Mouse (Mus musculus) midbrain, embryonic 11.5 days (tissue): ENCODE data around the gene Polr2e. TPM values are rescaled to one million over a fixed set of nuclear protein-coding genes. Genes with fewer than 3 reads are reported as not detected.
A peak's percentile ranks its signal among the peaks of the same experiment; 100 is the strongest.

Source experiments
- ATAC-seq: fragments of 200-750 bp; cut with Nextera tagmentation; 2 replicates; pipeline ENCODE4 v1.8.0; 2017; ENCODE audit warnings: moderate TSS enrichment, moderate library complexity; ENCODE audit not compliant: low FRiP score
- DNase-seq: peaks from one replicate; pipeline ENCODE4 v3.0.0; 2015; ENCODE audit warnings: low spot score; ENCODE audit errors: missing footprints
- H3K27ac ChIP-seq: fragments of 300-500 bp; sonication (generic); 2 replicates; pipeline ENCODE4 v1.5.1; 2014; ENCODE audit warnings: low read depth, low read length
- H3K27me3 ChIP-seq: fragments of 300-500 bp; sonication (generic); 2 replicates; pipeline ENCODE4 v1.6.1; 2014; ENCODE audit warnings: mild to moderate bottlenecking, low read length, moderate library complexity, mixed read lengths; ENCODE audit not compliant: control insufficient read depth, insufficient read depth
- H3K36me3 ChIP-seq: fragments of 300-500 bp; sonication (generic); 2 replicates; pipeline ENCODE4 v1.6.1; 2014; ENCODE audit warnings: mild to moderate bottlenecking, low read length, moderate library complexity, mixed read lengths; ENCODE audit not compliant: control insufficient read depth, insufficient read depth
- H3K4me1 ChIP-seq: fragments of 300-500 bp; sonication (generic); 2 replicates; pipeline ENCODE4 v1.6.1; 2014; ENCODE audit warnings: low read length; ENCODE audit not compliant: control insufficient read depth, insufficient read depth
- H3K4me2 ChIP-seq: fragments of 300-500 bp; sonication (generic); 2 replicates; pipeline ENCODE4 v1.6.1; 2014; ENCODE audit warnings: mild to moderate bottlenecking, moderate library complexity
- H3K4me3 ChIP-seq: fragments of 300-500 bp; sonication (generic); 2 replicates; pipeline ENCODE4 v1.5.1; 2014; ENCODE audit warnings: low read depth, low read length
- H3K9ac ChIP-seq: fragments of 300-500 bp; sonication (generic); 2 replicates; pipeline ENCODE4 v1.6.1; 2014; ENCODE audit warnings: low read length
- H3K9me3 ChIP-seq: fragments of 300-500 bp; sonication (generic); 2 replicates; pipeline ENCODE4 v1.6.1; 2016; ENCODE audit warnings: low read length; ENCODE audit not compliant: control insufficient read depth
- WGBS: fragments of 180-500 bp; shearing (Covaris S2); extraction: QIAGEN DNeasy Blood & Tissue Kit; methylation state at CpG from one replicate; pipeline ENCODE4 v1.1.7; 2014; 5-methylcytosine and 5-hydroxymethylcytosine counted together
- polyA plus RNA-seq: library from polyadenylated mRNA; unstranded; fragments of >200 nt; fragmentation: Nextera tagmentation; extraction: Ambion mirVana; gene quantifications from 2 replicates; pipeline ENCODE4 v1.2.1, GENCODE M21; 2014

Polr2e gene
- polyA plus RNA-seq, 1 experiment from 2014 or later, result 225 TPM

GRCm38 (mm10) chr10:80053831-80054815, 14.5 kb upstream of the Polr2e start:
- ATAC-seq (peak; percentile 61), DNase-seq (peak; percentile 97)
- peak overlapping the region; percentile 78 for H3K4me2 ChIP-seq
- H3K27ac ChIP-seq, result peak overlapping the region; percentile 96
- no peaks in the 10 kb centered on the region for H3K27me3 ChIP-seq
- 0 out of 2 replicates have a peak, but pooled peaks cover 3% of the 10 kb centered on the region for H3K36me3 ChIP-seq
- peak overlapping the region; percentile 93 for H3K9ac ChIP-seq
- 3% methylated on average over 77 of the region's 77 CpGs for WGBS
- H3K4me1 ChIP-seq, result peaks cover 29% of the 10 kb centered on the region
- H3K4me3 ChIP-seq, result peak overlapping the region; percentile 84
- H3K9me3 ChIP-seq, result no peaks in the 10 kb centered on the region

- H3K36me3 ChIP-seq, result 0 out of 2 replicates have a peak, but pooled peaks cover 3% of the 10 kb centered on the region
- DNase-seq, result peak; percentile 99
- under 1% methylated on average over 47 of the region's 47 CpGs for WGBS
These were observed 13.7 kb upstream of the Polr2e start for GRCm38 (mm10) chr10:80053259-80053780.

DNA sequence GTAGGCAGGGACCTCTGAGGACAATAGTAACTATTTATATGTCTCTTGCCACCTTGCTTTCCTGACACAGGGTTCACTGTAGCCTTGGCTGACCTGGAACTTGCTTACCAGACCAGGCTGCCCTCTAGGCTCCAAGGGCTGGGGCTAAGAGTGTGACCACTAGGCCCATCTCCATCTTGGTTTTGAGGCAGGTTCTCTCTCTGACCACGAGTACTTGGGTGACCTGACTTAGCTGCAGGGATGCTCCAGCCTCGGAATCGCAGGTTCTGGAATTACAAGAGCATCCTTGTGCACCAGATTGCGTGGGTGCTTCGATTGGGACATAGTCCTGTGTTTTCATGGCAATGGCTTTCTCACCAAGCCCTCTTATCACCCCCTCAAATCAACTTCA, 12.8 kb upstream of the Polr2e start:
- Histone ChIP-seq H3K4me2 (no peak overlapping the region), H3K9ac (no peak overlapping the region), H3K36me3 (0 out of 2 replicates have a peak, but pooled peaks cover 3% of the 10 kb centered on the region), H3K9me3 (no peaks in the 10 kb centered on the region), H3K27me3 (no peaks in the 10 kb centered on the region), H3K4me1 (peaks cover 42% of the 10 kb centered on the region), H3K4me3 (no peak overlapping the region), H3K27ac (peak overlapping the region; percentile 25; the same call in 1 of the 2 replicates)
- no peak for DNase-seq
- WGBS, result 83% methylated on average over 5 of the region's 5 CpGs
- ATAC-seq, result no peak

More at GRCm38 (mm10) chr10:80053259-80053780, 13.7 kb upstream of the Polr2e start:
- H3K4me2 ChIP-seq, result peak overlapping the region; percentile 78
- H3K27ac ChIP-seq, result peak overlapping the region; percentile 96
- no peaks in the 10 kb centered on the region for H3K27me3 ChIP-seq
- H3K4me3 ChIP-seq, result peak overlapping the region; percentile 84
- peak overlapping the region; percentile 93 for H3K9ac ChIP-seq
- ATAC-seq, result peak; percentile 97
- H3K9me3 ChIP-seq, result no peaks in the 10 kb centered on the region
- peaks cover 33% of the 10 kb centered on the region for H3K4me1 ChIP-seq

DNA sequence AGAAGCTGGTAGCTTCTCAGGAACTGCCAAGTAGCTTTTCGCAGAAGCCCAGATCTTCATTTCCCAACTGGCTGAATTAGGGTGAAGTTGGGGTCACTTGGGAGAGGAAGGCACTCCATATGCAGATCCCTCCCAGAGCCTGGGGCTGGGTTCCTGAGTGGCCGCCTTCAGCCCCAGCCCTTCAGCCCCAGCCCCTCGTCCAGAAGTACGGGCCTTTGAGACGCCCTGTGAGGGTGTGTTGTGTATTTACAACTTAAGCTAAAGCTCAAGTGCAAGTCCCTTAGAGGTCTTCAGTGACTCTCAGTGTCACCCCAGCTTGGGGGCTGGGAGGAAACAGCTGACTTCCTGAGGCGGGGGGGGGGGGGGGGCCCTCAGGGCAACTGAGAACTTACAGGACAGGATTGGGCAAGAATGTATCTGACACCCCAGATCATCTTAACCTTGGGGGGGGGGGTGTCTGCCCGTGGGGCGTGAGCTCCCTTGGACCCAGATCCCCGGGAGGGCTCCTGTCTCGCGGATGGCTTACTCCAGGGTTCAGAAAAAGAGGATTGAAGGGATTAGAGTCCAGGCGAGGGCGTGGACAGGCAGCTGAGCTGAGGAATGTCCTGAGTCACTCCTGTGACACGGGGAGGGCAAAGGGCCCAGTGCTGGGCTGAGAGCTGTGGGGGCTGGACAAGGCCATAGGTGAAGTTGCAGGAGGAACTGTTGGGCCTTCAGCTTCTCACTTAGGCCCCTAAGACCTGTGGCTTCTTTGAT, 12.2 kb upstream of the Polr2e start:
- H3K27me3 ChIP-seq, result no peaks in the 10 kb centered on the region
- no peak overlapping the region for H3K4me3 ChIP-seq
- H3K4me1 ChIP-seq, result peaks cover 45% of the 10 kb centered on the region
- 9% methylated on average over 13 of the region's 14 CpGs for WGBS
- peak overlapping the region; percentile 55; the same call in 1 of the 2 replicates for H3K27ac ChIP-seq
- no peaks in the 10 kb centered on the region for H3K9me3 ChIP-seq
- no peak overlapping the region for H3K4me2 ChIP-seq
- H3K36me3 ChIP-seq, result 0 out of 2 replicates have a peak, but pooled peaks cover 3% of the 10 kb centered on the region
- DNase-seq, result no peak
- no peak overlapping the region for H3K9ac ChIP-seq
- ATAC-seq, result no peak

GRCm38 (mm10) chr10:80050885-80051617, 11.5 kb upstream of the Polr2e start:
- H3K4me1 ChIP-seq, result peaks cover 45% of the 10 kb centered on the region
- no peak overlapping the region for H3K4me3 ChIP-seq
- H3K27ac ChIP-seq, result peak overlapping the region; percentile 72

DNA sequence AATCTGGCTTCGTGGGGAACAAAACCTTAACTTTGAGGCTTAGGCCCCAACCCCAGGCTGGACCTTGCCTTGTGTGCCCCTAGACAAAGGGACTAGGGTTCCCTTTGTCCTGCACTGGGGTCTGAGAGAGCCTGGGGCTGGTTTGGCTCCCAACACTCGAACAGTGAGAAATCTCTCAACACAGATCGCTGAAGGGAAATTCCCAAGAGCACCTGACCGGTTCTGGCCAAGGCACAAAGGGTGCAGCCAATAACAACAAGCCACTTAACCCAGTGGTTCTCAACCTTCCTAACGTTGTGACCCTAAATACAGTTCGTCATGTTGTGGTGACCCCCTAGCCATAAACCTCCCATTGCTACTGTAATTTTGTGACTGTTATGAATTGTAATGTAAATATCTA, 10.6 kb upstream of the Polr2e start:
- no peaks in the 10 kb centered on the region for H3K9me3 ChIP-seq
- H3K27ac ChIP-seq, result peak overlapping the region; percentile 72
- H3K4me1 ChIP-seq, result peaks cover 39% of the 10 kb centered on the region
- WGBS, result 10% methylated on average over 6 of the region's 6 CpGs
- ATAC-seq (no peak), DNase-seq (peak; percentile 88)
- peak overlapping the region; percentile 1; the same call in 1 of the 2 replicates for H3K9ac ChIP-seq
- H3K36me3 ChIP-seq, result no peaks in the 10 kb centered on the region
- no peak overlapping the region for H3K4me3 ChIP-seq
- H3K4me2 ChIP-seq, result no peak overlapping the region
- no peaks in the 10 kb centered on the region for H3K27me3 ChIP-seq

More at GRCm38 (mm10) chr10:80050885-80051617, 11.5 kb upstream of the Polr2e start:
- 6% methylated on average over 15 of the region's 15 CpGs for WGBS
- ATAC-seq (no peak), DNase-seq (peak; percentile 92)
- H3K9me3 ChIP-seq, result no peaks in the 10 kb centered on the region
- no peaks in the 10 kb centered on the region for H3K36me3 ChIP-seq
- no peak overlapping the region for H3K9ac ChIP-seq
- H3K27me3 ChIP-seq, result no peaks in the 10 kb centered on the region
- H3K4me2 ChIP-seq, result no peak overlapping the region

DNA sequence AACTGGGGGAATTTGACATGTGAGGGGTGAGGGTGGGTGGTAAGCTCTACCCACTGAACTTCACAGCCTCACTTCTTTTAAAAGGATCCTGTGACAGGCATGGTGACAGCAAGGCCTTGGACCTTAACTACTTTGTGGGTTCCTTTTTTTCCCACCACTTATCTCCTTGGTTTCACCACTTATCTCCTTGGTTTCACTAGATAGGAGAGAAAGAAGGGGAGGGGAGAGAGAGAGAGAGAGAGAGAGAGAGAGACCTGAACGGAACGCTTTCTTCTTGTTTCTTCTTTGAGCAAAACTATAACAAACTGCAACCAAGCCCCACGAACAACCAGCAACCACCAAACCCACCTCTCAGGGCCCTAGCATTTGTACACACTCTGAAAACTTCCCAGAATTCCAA, 9.2 kb upstream of the Polr2e start:
- Histone ChIP-seq H3K27ac (peak overlapping the region; percentile 48), H3K4me1 (peaks cover 35% of the 10 kb centered on the region), H3K9me3 (no peaks in the 10 kb centered on the region), H3K9ac (no peak overlapping the region; the same call in 1 of the 2 replicates), H3K4me2 (no peak overlapping the region), H3K4me3 (no peak overlapping the region), H3K36me3 (no peaks in the 10 kb centered on the region), H3K27me3 (no peaks in the 10 kb centered on the region)
- DNase-seq (no peak), ATAC-seq (no peak)
- WGBS, result 75% methylated on average over 3 of the region's 3 CpGs

- 13% methylated on average over 5 of the region's 5 CpGs for WGBS
- Histone ChIP-seq H3K27me3 (no peaks in the 10 kb centered on the region), H3K9me3 (no peaks in the 10 kb centered on the region), H3K9ac (peak overlapping the region; percentile 36; the same call in 1 of the 2 replicates), H3K4me2 (no peak overlapping the region), H3K36me3 (no peaks in the 10 kb centered on the region), H3K4me3 (no peak overlapping the region), H3K4me1 (peaks cover 35% of the 10 kb centered on the region), H3K27ac (peak overlapping the region; percentile 48)
- DNase-seq (peak; percentile 90), ATAC-seq (no peak)
These were observed 8.8 kb upstream of the Polr2e start for GRCm38 (mm10) chr10:80048396-80048795.
